Mouse (Mus musculus) stomach, embryonic 15.5 days (tissue): Measurements from ENCODE around the gene U90926. TPM values are rescaled to one million over a fixed set of nuclear protein-coding genes. Genes with fewer than 3 reads are reported as not detected.

Experiments
- ATAC-seq: fragments of 200-750 bp; cut with Nextera tagmentation; 2 replicates; pipeline ENCODE4 v1.8.0; 2017; ENCODE audit warnings: low read depth, moderate number of reproducible peaks, moderate TSS enrichment; ENCODE audit not compliant: insufficient read depth, low FRiP score
- H3K27ac ChIP-seq: fragments of 300-500 bp; sonication (generic); 2 replicates; pipeline ENCODE4 v1.5.1; 2015; ENCODE audit warnings: mild to moderate bottlenecking, inconsistent platforms
- H3K27me3 ChIP-seq: fragments of 300-500 bp; sonication (generic); replicated peaks from 2 replicates; pipeline ENCODE4 v1.6.1; 2015; ENCODE audit warnings: inconsistent platforms
- H3K36me3 ChIP-seq: fragments of 300-500 bp; sonication (generic); 2 replicates; pipeline ENCODE4 v1.6.1; 2015; ENCODE audit warnings: inconsistent platforms
- H3K4me1 ChIP-seq: fragments of 300-500 bp; sonication (generic); 2 replicates; pipeline ENCODE4 v1.6.1; 2015; ENCODE audit warnings: inconsistent platforms
- H3K4me2 ChIP-seq: fragments of 300-500 bp; sonication (generic); 2 replicates; pipeline ENCODE4 v1.6.1; 2015; ENCODE audit warnings: mild to moderate bottlenecking, inconsistent platforms
- H3K4me3 ChIP-seq: fragments of 300-500 bp; sonication (generic); replicated peaks from 2 replicates; pipeline ENCODE4 v1.5.1; 2015; ENCODE audit warnings: inconsistent platforms
- H3K9ac ChIP-seq: fragments of 300-500 bp; sonication (generic); 2 replicates; pipeline ENCODE4 v1.6.1; 2015; ENCODE audit warnings: inconsistent platforms
- H3K9me3 ChIP-seq: fragments of 300-500 bp; sonication (generic); 2 replicates; pipeline ENCODE4 v1.6.1; 2016; ENCODE audit warnings: inconsistent platforms
- WGBS: fragments of 180-500 bp; shearing (Covaris S2); methylation state at CpG from one replicate; pipeline ENCODE4 v1.1.7; 2015; 5-methylcytosine and 5-hydroxymethylcytosine counted together
- polyA plus RNA-seq: library from polyadenylated mRNA; unstranded; fragments of >200 nt; fragmentation: Nextera tagmentation; extraction: Ambion mirVana; gene quantifications from 2 replicates; pipeline ENCODE4 v1.2.1, GENCODE M21; 2015

The U90926 gene
- polyA plus RNA-seq, 1 experiment from 2014 or later, result not detected

DNA sequence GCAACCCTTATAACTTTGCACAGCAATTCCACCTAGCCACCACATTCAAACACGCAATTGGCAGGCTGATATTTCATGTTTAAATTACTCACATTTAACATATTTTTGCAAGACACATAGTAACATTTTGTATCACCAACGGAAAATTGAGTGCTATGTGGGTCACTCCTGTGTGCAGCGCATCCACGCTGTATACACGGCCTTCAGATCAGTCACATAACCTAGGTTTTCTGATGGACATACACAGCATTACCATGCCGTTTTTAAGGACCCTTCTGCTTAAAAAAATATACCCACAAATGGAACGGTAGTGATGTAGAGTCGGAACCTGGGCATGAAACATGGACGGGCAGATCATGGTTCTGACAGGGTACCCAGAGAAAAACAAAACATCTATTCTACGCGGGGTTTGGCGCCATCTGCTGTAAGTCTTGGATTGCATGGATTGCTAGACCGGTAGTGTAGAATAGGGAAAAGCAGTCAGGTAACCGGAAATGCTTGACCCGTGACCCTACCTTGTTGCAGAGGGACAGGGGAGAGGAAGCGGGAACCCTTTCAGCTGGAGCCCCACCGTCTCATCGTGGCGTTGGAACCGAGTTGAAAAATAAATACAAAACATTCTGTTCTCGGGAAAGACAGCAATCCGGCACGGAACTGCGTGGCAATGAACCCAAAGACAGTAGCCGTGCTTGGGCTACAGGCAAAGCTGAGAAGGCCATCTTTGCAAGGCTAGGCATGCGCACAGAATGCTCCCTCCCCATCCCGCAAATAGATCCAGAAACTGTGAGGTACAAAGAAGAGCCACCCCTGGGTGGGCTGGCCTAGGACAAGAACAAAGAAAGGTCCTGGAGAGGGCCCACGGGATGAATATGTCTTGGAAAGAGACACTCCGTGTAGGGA, 24.4 kb upstream of the U90926 start:
- 40% methylated on average over 29 of the region's 29 CpGs for WGBS
- peak; percentile 29; the same call in 1 of the 2 replicates for ATAC-seq
- H3K4me2 ChIP-seq, result 0 out of 2 replicates have a peak overlapping the region, but pooled peaks have one; percentile 19

DNA sequence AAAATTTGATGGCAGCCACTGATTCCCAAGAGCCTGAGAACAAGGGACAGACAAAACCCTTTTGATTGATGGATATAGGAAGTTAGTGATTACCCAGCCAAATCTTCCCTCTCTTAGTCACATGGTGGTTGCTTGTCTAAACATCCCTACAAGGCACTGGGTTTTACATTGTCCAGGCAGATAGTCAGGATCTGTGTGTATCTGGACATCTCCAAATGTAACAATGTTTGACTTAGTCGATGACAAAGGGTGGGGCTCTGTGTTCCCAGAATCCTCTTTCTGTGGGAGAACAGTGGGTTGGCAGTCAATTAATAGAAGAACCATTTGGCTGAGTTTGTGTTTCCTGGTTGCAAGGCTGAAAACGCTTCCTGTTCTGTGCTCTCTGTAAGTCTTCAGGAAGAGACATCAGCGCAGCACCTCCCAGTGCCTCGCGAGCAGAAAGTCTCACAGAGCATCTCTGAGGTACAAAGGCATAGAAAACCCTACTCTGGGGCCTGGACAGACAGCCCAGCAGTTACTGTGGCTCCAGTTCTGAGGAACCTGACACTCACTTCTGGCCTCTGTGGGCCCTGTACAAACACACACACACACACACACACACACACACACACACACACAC, 19.8 kb upstream of the U90926 start:
- H3K27me3 ChIP-seq, result no peaks in the 10 kb centered on the region
- H3K9ac ChIP-seq, result no peak overlapping the region
- H3K27ac ChIP-seq, result peak overlapping the region; percentile 57; the same call in 1 of the 2 replicates
- WGBS, result 20% methylated on average over 5 of the region's 5 CpGs
- H3K36me3 ChIP-seq, result no peaks in the 10 kb centered on the region
- ATAC-seq, result peak; percentile 67; the same call in 1 of the 2 replicates
- no peak overlapping the region for H3K4me3 ChIP-seq
- H3K4me2 ChIP-seq, result peak overlapping the region; percentile 32
- H3K9me3 ChIP-seq, result no peaks in the 10 kb centered on the region
- 0 out of 2 replicates have a peak, but pooled peaks cover 5% of the 10 kb centered on the region for H3K4me1 ChIP-seq

More for the DNA sequence above, 24.4 kb upstream of the U90926 start:
- H3K4me3 ChIP-seq, result no peak overlapping the region
- 0 out of 2 replicates have a peak, but pooled peaks cover 5% of the 10 kb centered on the region for H3K4me1 ChIP-seq
- H3K27ac ChIP-seq, result no peak overlapping the region
- H3K27me3 ChIP-seq, result no peaks in the 10 kb centered on the region
- no peaks in the 10 kb centered on the region for H3K36me3 ChIP-seq
- no peak overlapping the region for H3K9ac ChIP-seq
- H3K9me3 ChIP-seq, result no peaks in the 10 kb centered on the region

DNA sequence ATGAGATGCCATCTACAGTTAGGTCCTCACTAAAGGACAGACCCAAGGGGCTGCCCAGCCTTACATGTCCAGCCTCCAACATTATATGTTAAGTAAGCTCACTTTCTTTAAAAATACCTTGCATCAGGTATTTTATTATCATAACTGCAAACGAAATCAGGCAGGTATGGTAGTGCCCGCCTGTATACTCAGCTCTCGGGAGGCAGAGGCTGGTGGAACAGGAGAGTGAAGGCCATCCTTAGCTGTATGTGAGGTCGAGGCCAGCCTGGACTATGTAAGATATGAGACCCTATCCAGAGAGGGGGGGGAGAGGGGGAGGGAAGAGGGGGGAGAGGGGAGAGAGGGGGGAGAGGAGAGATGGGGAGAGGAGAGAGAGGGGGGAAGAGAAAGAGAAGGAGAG, 18.2 kb upstream of the U90926 start:
- no peak for ATAC-seq
- Histone ChIP-seq H3K27me3 (no peaks in the 10 kb centered on the region), H3K9ac (no peak overlapping the region), H3K4me1 (0 out of 2 replicates have a peak, but pooled peaks cover 5% of the 10 kb centered on the region), H3K9me3 (no peaks in the 10 kb centered on the region), H3K4me3 (no peak overlapping the region), H3K4me2 (no peak overlapping the region), H3K36me3 (no peaks in the 10 kb centered on the region), H3K27ac (no peak overlapping the region)
- WGBS, result 89% methylated on average over 4 of the region's 4 CpGs

DNA sequence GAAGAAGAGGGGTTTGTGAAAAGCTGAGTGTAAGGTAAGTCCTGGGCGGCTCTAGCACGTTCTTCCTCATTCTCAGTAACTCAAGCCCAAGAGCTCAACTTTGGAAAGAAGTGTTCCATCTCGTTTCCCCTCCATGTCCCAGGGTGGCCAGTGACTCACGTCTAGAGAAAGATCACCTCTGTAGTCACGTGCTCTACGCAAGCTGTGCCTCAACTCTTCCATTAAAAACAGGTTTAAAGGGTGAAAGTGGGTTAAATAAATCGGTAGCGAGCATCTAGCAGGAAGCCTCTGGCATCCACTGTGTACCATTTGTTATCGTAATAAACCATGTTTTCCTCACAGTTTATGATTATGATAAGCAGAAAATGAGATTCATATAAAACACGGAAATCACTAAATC, 16.6 kb upstream of the U90926 start:
- Histone ChIP-seq H3K4me1 (0 out of 2 replicates have a peak, but pooled peaks cover 5% of the 10 kb centered on the region), H3K4me3 (no peak overlapping the region), H3K27me3 (no peaks in the 10 kb centered on the region), H3K36me3 (no peaks in the 10 kb centered on the region), H3K27ac (no peak overlapping the region), H3K9me3 (no peaks in the 10 kb centered on the region), H3K9ac (no peak overlapping the region), H3K4me2 (no peak overlapping the region)
- WGBS, result 76% methylated on average over 10 of the region's 10 CpGs
- no peak for ATAC-seq

DNA sequence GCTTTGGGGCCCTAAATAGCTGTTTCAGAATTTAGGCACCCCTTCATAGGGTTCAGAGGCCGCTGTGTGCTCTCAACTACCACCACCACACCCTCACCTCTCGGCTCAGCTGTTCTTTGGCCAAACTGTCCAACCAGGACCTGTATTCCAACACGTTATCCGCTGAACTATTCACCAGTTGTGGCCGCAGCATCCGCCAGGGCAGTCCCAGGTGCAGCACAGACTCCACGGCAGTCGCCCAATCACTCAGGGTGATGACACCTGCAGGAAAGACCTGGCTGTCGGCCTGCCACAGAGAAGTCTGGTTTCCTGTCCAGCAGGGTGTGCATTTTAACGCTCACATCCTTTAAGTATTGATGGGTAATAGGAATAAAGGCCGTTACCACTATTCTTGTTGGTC, 15.1 kb upstream of the U90926 start:
- H3K36me3 ChIP-seq, result no peaks in the 10 kb centered on the region
- ATAC-seq, result no peak
- H3K27ac ChIP-seq, result no peak overlapping the region
- no peaks in the 10 kb centered on the region for H3K9me3 ChIP-seq
- H3K27me3 ChIP-seq, result no peaks in the 10 kb centered on the region
- H3K4me2 ChIP-seq, result no peak overlapping the region
- H3K4me1 ChIP-seq, result 0 out of 2 replicates have a peak, but pooled peaks cover 5% of the 10 kb centered on the region
- 78% methylated on average over 11 of the region's 11 CpGs for WGBS
- no peak overlapping the region for H3K4me3 ChIP-seq
- no peak overlapping the region for H3K9ac ChIP-seq

DNA sequence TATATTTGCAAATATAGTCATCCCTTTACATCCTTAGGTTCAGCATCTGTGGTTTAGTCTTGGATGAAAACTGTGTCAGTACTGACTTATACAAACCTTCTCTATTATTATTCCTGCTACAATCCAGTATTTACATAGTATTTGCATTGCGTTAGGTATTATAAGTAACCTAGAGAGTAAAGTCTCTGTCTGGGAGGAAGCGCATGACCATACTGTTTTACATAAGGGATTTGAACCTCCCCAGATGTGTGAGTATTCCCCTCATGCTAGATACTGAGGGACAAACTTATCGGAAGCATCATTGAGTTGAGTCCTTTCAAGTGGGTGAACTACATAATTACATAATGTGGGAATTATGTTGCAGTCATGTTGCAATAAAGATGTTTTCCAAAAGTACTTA, 14.3 kb upstream of the U90926 start:
- 91% methylated on average over 3 of the region's 3 CpGs for WGBS
- no peak overlapping the region for H3K4me2 ChIP-seq
- ATAC-seq, result no peak
- H3K9ac ChIP-seq, result no peak overlapping the region
- no peaks in the 10 kb centered on the region for H3K4me1 ChIP-seq
- no peaks in the 10 kb centered on the region for H3K9me3 ChIP-seq
- no peaks in the 10 kb centered on the region for H3K36me3 ChIP-seq
- no peak overlapping the region for H3K4me3 ChIP-seq
- H3K27me3 ChIP-seq, result no peaks in the 10 kb centered on the region
- no peak overlapping the region for H3K27ac ChIP-seq

DNA sequence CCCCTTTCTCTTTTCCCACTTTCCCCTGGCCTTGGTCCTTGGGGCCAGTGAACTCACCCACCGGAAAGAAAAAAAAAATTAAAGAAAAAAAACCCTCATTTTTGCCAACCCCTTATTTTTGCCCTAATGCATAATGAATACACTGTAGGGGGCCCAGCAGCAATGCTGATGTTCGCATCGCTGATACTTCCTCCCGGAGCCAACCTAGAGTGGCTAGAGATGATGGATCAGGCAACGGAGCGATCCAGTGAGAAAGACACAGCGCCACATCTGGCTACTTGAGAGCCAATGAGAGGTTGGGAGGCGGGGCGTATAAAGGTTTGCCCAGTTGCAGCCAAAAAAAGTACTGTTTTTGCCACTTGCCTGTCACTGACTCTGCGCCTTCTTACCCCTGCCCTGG, 13.6 kb upstream of the U90926 start:
- H3K9me3 ChIP-seq, result no peaks in the 10 kb centered on the region
- H3K36me3 ChIP-seq, result no peaks in the 10 kb centered on the region
- no peak overlapping the region for H3K4me3 ChIP-seq
- WGBS, result 46% methylated on average over 10 of the region's 10 CpGs
- no peak overlapping the region for H3K9ac ChIP-seq
- H3K4me2 ChIP-seq, result no peak overlapping the region
- H3K27me3 ChIP-seq, result no peaks in the 10 kb centered on the region
- no peak overlapping the region for H3K27ac ChIP-seq
- no peak for ATAC-seq
- H3K4me1 ChIP-seq, result no peaks in the 10 kb centered on the region

DNA sequence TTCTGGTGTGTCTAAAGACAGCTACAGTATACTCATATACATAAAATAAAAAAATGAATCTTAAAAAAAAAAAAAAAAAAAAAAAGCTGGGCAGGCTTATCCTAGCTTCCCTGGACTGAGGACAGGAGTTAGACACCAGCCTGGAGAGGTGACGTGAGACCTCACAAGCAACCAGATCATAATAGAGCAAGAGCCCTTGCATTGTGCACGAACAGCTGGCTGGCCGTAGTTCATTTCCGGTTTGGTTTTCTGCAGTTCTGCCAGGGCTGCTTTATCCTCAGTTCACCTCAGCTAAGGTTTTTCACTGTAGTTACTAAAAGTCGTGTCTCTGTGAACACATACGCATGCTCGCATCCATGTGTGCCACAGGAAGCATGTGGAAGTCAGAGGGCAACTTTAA, 12.6 kb upstream of the U90926 start:
- Histone ChIP-seq H3K27ac (no peak overlapping the region), H3K9ac (no peak overlapping the region)

DNA sequence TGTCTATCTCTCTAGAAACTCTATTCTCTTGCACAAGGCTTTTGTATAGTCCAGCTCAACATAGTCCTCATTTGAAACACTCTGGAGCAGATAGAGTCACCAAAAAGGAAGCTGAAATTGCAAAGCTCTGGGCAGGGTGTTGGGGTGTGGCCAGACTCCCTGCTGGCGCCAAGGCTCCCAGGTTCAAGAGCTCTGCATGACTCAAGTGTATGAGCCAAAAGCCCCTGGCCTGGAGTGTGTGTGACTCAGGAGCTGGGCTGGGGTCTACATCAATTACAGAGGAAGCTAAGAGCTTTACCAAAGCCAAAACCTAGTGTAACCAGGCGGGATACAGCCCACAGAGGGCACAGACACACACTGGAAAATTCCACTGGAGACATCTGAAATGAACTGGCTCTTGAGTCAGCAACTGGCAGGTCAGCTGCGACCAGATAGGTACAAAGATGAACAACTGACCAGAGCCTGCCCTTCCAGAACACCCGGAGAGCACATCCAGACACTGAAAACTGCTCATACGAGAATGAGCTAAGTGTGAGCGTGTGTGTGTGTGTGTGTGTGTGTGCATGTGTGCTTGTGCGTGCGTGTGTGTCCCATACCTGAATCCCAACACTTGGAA, 5.2 kb upstream of the U90926 start:
- H3K4me1 ChIP-seq, result no peaks in the 10 kb centered on the region
- WGBS, result 86% methylated on average over 8 of the region's 8 CpGs
- no peaks in the 10 kb centered on the region for H3K27me3 ChIP-seq
- no peaks in the 10 kb centered on the region for H3K9me3 ChIP-seq
- no peak overlapping the region for H3K27ac ChIP-seq
- no peak overlapping the region for H3K9ac ChIP-seq
- no peaks in the 10 kb centered on the region for H3K36me3 ChIP-seq
- H3K4me2 ChIP-seq, result no peak overlapping the region
- no peak for ATAC-seq
- no peak overlapping the region for H3K4me3 ChIP-seq

More for the DNA sequence above, 12.6 kb upstream of the U90926 start:
- 73% methylated on average over 7 of the region's 7 CpGs for WGBS
- Histone ChIP-seq H3K27me3 (no peaks in the 10 kb centered on the region), H3K4me2 (no peak overlapping the region), H3K9me3 (no peaks in the 10 kb centered on the region), H3K4me3 (no peak overlapping the region), H3K36me3 (no peaks in the 10 kb centered on the region), H3K4me1 (no peaks in the 10 kb centered on the region)
- no peak for ATAC-seq

DNA sequence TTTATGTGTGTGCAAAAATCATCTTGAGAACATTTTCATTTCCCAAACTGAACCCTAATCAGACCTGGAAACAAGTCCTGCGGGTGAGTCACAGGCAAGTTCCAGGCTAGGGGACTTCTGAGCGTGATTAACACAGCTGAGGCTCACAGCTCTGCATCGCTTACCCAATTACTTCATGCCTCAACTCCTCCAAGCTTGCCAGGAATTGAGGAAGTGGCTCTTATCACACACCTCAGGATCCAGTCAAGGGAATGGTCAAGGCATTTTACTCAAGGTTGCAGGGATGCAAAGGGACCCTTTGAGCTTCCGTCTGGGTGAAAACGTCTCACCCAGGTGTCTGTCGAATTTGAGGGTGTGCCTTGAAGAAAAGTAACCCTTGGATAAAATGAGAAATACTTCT, 4.6 kb upstream of the U90926 start:
- Histone ChIP-seq H3K4me2 (no peak overlapping the region), H3K27me3 (no peaks in the 10 kb centered on the region), H3K4me3 (no peak overlapping the region), H3K9ac (no peak overlapping the region), H3K27ac (no peak overlapping the region), H3K36me3 (no peaks in the 10 kb centered on the region), H3K4me1 (no peaks in the 10 kb centered on the region), H3K9me3 (no peaks in the 10 kb centered on the region)
- no peak for ATAC-seq
- WGBS, result 63% methylated on average over 6 of the region's 6 CpGs

DNA sequence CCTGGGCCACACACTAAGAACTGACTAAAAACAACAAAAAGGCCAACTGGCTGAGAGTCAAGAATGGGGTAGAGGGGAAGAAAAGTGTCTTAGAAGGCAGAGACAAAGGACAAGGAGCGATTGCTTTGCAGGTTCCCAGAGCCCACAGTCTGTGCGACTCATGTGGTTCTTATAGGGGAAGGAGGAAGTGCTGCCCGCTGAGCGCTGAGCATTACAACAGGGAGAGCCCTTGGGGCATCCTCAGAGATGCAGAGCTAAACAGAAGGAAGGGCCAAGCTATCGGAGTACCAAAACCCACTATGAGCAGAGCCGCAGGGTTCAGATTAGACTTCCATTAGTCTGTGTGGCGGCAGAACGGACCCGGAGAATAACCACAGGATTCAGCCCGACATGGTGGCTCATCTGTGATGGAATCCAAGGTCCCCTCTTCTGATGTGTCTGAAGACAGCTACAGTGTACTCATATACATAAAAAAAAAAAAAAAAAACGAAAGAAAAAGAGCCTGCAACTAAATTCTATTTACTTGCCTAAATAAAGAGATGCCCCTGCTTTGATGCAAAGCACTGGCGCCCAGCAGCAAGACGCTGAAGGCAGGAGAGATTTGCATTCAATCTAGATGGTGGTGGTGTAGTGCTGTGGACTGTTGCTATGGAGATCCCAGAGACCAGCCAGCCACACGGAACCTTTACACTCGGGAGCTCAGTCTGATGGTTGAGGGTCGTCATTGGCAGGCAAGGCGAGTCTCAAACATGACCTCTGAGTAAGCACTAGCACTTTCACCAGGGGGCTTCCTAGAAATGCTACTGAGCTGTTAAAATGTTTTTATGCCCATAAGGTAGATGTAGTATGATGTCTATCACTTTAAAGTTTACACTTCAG, 3.9 kb upstream of the U90926 start:
- Histone ChIP-seq H3K9ac (no peak overlapping the region), H3K27me3 (no peaks in the 10 kb centered on the region), H3K36me3 (no peaks in the 10 kb centered on the region), H3K4me1 (no peaks in the 10 kb centered on the region), H3K4me2 (no peak overlapping the region), H3K9me3 (no peaks in the 10 kb centered on the region), H3K4me3 (no peak overlapping the region), H3K27ac (no peak overlapping the region)
- 57% methylated on average over 17 of the region's 17 CpGs for WGBS
- no peak for ATAC-seq
